Mouse (Mus musculus) 3T3-L1 (cell line): ENCODE results near the gene Dhx37.
A peak's percentile ranks its signal among the peaks of the same experiment; 100 is the strongest.
"Not testable (repeated sequence)": the region's sequence is repeated elsewhere in the genome, so short reads cannot be mapped to it uniquely, and the experiment has no call there.

ENCODE experiments used
- DNase-seq: peaks from one replicate; pipeline ENCODE4 v3.0.0-alpha.2; 2015; ENCODE audit warnings: low read depth, low spot score

Gene Dhx37

DNA sequence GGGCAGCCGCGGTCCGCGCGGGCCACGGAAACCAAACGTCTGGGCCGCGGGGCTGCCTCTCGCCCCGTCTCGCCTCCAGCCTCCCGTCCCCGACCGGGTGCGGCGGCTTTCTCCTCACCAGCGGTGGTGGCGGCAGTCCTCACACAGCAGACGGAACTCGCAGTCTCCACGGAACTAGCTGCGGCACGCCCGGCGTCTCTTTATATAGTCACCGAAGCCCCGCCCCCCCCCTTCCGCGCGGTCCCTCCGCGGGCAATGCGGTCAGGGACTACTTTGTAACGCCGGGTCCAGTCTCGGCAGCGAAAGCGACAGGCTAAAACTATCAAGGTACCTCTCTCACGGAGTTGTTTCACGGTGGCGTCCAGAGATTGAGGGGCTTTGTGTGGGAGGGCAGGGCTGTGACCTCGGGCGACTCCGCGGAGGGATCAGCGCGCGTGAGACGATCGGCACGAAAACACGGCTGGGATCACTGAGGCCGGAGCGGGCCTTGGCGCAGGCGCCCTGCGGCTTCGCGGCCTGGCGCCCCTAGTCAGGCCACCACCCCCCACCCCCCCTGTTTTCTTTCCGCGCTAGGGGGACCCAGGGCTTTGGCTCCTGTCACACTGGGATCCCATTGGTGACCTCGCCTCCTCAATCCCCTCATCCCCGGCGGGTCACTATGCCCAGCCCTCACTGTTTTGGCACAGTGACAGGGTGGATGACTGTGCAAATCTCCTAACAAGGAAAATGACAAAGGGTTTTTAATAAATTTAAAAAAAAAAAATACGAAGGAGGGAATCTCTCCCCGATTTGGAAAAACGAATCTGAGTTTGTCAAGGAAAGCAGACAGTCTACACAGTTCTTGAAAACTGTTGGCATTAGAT, 44.1 kb downstream of the Dhx37 start, which contains the start of gene Ubc:
Gene Ubc (minus strand): TSS at position 624 of the 863 bp plus-strand sequence.
- peak; percentile 97 for DNase-seq

DNA sequence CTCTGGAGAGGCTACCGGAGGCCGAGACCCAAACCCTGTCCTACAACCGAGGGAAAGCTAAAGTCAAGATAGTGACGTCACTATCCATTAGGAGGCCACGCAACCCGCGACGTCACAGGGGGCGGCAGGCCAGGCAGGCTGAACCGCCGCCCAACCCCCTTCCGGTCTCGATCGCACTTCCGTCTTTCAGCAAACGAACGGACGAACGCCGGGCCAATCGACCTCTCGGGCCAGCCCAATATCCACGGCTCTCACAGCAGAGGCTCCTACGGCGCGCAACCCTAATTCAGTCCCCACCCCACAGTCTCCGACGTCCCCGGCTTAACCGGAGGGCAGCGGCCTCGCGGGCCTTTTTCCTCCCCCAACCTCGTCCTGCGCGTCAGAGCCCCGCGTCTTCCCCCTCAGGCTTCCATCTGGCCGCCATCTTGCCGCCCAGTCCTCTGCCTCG, 44.8 kb downstream of the Dhx37 start, which contains the start of gene Gm10382:
Gene Gm10382 (plus strand): TSS at position 192 of the 448 bp plus-strand sequence.
- peak; percentile 93 for DNase-seq

DNA sequence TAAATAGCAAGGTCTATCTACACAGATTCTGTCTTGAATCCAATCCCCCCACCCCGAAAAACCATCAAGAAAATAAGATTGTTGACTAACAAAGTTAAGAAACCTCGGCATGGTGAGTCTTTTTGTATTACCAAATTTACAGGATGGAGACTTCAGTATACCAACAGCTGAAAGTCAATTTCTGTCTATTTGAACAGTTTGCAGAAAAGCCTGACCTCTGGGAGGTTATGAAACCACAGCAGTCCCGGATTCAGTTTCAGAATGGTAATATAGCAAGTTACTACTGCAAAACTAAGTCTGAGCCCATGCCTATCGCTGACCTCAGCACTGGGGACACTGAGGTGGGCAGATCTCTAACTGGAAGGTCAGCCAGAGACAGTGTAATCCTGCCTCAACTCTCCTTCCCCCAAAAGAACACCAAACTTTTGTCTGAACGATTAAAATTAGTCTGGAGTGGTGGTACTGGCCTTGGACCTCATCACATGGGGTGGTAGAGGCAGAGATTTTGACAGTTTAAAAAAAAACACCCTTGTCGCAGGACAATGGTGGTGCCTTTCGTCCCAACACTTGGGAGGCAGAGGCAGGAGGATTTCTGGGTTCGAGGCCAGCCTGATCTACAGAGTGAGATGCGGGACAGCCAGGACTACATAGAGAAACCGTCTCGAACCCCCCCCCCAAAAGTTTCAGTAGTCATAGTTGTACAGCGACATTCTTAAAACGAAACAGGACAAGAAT, 45.4 kb downstream of the Dhx37 start:
- no peak for DNase-seq

GRCm38 (mm10) chr5:125387295-125387694, 46.6 kb downstream of the Dhx37 start:
- DNase-seq, result not testable (repeated sequence)

DNA sequence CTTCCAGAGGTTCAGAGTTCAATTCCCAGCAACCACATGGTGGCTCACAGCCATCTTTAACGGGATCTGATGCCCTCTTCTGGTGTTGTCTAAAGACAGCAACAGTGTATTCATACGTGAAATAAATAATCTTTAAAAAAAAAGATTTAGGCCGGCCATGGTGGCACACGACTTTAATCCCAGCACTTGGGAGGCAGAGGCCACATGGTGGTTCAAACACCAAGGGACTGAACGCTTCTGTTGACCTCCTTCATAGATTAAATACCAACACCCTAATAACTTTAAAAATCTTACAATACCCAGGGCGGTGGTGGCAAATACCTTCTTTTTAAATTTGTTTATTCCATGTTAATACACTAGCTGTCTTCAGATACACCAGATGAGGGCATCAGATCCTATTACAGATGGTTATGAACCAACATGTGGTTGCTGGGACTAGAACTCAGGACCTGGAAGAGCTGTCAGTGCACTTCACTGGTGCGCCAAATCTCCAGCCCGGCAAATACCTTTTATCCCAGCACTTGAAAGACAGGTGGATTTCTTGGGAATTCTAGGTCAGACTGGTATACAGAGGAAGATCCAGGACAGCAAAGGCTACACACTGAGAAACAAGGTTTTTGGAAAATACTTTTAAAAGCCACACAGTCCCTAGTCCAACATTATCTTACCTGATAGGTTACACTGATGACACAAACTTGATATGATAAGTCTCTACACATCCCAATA, 48.5 kb downstream of the Dhx37 start:
- DNase-seq, result peak; percentile 74

DNA sequence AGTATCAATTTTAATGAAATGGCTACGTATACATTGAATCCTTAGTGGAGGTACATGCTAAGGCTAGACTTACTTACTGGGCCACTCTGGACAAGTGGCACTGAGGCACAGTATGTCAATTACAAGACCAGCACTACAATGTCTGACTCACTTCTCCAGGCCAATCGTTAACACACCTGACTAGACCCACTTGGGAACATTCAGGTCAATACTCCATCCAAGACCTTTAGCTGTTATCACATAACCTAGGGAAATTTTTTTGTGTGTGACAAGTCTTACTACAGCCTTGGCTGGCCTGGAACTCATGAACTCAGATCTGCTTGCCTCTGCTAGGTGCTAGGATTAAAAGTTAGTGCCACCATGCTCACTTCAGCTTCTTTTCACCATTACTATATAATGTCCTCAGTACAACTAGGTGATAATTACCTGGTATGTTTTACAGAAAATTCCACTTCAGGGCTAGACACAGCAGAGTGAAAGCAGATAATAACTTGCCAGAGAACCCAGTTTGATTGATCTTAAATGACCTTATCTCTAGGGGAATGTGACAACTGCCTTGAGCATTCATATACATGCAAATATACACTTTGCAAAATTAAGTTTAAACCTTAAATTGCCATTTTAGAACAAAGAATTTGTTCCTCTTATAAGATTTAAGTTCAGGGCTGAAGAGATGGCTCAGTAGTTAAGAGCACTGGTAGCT, 49.3 kb downstream of the Dhx37 start:
- peak; percentile 70 for DNase-seq

- peak; percentile 64 for DNase-seq
Observed at GRCm38 (mm10) chr5:125383637-125384420, 50.1 kb downstream of the Dhx37 start.

DNA sequence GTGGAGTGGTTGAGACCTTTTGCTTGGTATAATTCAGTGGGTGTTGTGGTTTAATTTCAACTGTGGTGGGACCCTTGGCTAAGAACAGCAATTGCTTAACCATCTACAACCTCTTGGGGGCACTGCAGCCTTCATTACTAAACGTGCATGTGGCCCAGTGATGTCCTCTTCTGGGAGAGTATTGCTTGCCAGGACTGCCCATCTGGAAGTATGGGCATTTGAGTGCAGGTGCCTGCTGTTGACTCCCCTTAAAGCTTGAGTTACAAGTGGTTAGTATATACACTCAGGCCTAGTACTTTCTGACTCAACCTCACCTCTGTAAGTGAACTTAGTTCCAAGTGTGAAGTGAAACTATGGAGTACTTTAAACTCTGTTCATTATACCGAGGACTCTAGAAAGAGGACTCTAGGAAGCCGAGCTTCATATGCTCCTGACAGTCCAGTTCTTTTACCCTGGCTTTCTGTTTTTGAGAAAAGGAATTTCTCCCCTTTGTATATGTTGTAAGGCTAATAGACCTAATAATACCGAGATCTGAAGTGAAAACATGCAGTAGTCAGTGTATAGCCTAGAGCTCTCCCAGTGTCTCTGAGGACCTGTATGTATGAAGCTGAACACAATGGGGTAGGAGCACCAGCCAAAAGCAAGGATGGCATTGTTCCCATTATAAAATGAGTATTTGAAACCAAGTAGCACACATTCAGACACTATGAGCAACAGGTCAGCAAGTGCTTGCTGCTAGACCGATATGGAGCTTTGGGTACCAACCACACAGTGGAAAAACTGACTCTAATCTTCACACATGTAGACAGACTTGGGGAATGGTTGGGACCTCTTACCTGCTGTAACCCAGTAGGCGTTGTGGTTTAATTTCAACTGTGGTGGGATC, 51.0 kb downstream of the Dhx37 start:
- DNase-seq, result peak; percentile 88

DNA sequence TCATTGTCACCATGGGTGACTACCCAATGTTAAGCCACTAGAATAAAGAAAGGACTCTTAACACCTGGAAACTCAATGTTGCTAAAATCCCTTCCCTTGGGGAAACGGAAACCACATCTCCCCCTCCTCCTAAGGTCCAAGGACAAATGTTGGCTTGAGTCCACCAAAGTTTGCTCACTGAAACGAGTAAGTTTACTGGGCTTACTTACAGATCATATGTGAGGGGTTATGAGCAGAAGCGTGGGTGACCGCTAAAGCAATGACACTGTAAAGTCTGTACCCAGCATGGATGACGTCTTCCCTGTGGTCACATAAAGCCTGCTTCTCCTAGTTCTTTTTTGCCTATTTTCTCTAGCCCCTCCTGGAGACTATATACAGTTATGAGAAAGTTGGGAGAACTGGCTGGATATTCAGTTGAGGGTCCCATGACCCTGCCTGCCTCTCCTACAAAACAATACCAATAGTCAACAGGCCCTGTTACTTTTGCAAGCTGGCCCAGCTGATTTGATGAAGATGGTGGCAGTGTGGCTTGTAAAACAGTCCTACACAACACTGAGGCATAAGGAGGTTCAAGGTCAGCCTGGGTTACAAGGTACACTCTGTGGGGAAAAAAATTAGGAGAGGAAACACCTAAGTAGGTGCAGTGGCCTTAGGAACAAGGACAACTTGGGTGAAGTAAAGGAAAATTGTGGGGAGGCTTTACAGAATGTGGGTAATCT, 51.8 kb downstream of the Dhx37 start:
- DNase-seq, result no peak

- peak; percentile 55 for DNase-seq
Observed at GRCm38 (mm10) chr5:125378919-125379318, 55.0 kb downstream of the Dhx37 start.

DNA sequence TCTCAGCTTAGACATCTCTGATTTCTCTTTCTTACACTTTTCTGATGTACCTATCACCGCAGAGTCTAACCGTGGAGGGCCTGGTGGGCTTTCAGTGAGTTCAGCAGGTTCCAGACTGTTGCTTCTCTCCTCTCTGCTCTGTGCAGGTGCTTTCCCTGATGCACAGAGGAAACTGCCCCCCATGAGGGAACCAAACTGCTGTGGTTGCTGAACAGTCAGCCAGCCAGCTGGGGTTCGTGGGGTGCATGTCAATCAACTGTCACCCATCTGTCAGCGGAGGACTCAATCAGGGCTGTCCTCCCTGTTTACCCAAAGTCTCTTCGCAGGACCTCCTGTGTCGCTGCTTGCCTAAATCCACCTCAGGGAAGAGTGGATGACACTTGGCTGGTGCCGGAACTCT, 56.7 kb downstream of the Dhx37 start:
- DNase-seq, result no peak

DNA sequence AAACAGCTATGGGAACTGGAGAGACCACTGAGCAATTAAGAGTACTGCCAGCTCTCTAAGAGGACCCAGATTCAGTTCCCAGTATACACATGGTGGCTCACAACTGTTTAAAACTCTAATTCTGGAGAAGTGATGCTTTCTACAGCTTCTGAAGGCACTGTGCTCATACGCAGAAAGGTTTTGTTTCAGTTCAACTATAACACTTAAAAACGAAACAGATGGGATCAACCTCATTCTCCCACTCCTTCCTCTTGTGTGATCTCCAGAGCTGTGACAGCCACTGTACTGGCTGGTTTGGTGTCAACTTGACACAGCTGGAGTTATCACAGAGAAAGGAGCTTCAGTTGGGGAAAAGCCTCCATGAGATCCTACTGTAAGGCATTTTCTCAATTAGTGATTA, 58.0 kb downstream of the Dhx37 start:
- no peak for DNase-seq

- peak; percentile 47 for DNase-seq
Observed at GRCm38 (mm10) chr5:125372027-125372426, 61.9 kb downstream of the Dhx37 start.

GRCm38 (mm10) chr5:125370950-125371693, 62.8 kb downstream of the Dhx37 start:
- no peak for DNase-seq

GRCm38 (mm10) chr5:125368568-125368967, 65.4 kb downstream of the Dhx37 start:
- DNase-seq, result peak; percentile 95

DNA sequence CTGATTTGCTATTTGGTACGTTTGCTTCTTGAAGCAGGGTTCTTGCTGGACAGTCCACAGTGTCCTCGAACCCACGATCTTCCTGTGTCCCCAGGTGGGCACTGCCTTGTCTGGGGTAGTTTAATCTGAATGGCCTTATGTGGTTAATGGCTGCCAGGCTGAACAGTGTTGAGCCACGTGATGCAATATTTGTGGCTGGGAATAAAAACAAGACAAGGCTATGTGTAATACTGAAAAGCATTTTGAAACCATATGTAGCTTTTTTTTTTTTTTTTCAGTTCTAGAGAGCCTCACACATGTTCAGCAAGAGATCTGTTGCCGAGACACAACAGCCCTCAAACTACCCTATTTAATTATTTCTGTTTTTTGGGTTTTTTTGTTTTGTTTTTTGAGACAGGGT, 65.8 kb downstream of the Dhx37 start:
- DNase-seq, result peak; percentile 91

- DNase-seq, result no peak
Observed at GRCm38 (mm10) chr5:125364851-125365429, 69.0 kb downstream of the Dhx37 start.

- DNase-seq, result no peak
Observed at GRCm38 (mm10) chr5:125363894-125364293, 70.0 kb downstream of the Dhx37 start.
